Mouse (Mus musculus) limb, embryonic 15.5 days (tissue): ENCODE data around the gene E130218I03Rik. TPM values are rescaled to one million over a fixed set of nuclear protein-coding genes. Genes with fewer than 3 reads are reported as not detected.

Experiments used
- ATAC-seq: fragments of 200-750 bp; cut with Nextera tagmentation; 2 replicates; pipeline ENCODE4 v1.8.0; 2017; ENCODE audit warnings: low read depth, moderate TSS enrichment; ENCODE audit not compliant: insufficient number of reproducible peaks, low FRiP score, low TSS enrichment
- H3K27ac ChIP-seq: fragments of 300-500 bp; sonication (generic); 2 replicates; pipeline ENCODE4 v1.5.1; 2015; ENCODE audit warnings: moderate library complexity, mild to moderate bottlenecking, inconsistent platforms
- H3K27me3 ChIP-seq: fragments of 300-500 bp; sonication (generic); 2 replicates; pipeline ENCODE4 v1.6.1; 2015; ENCODE audit warnings: inconsistent platforms
- H3K36me3 ChIP-seq: fragments of 300-500 bp; sonication (generic); 2 replicates; pipeline ENCODE4 v1.6.1; 2015; ENCODE audit warnings: inconsistent platforms
- H3K4me1 ChIP-seq: fragments of 300-500 bp; sonication (generic); 2 replicates; pipeline ENCODE4 v1.6.1; 2015; ENCODE audit warnings: inconsistent platforms
- H3K4me2 ChIP-seq: fragments of 300-500 bp; sonication (generic); 2 replicates; pipeline ENCODE4 v1.6.1; 2015; ENCODE audit warnings: mild to moderate bottlenecking, inconsistent platforms
- H3K4me3 ChIP-seq: fragments of 300-500 bp; sonication (generic); 2 replicates; pipeline ENCODE4 v1.5.1; 2015; ENCODE audit warnings: mild to moderate bottlenecking, inconsistent platforms
- H3K9ac ChIP-seq: fragments of 300-500 bp; sonication (generic); 2 replicates; pipeline ENCODE4 v1.6.1; 2015; ENCODE audit warnings: inconsistent platforms
- H3K9me3 ChIP-seq: fragments of 300-500 bp; sonication (generic); 2 replicates; pipeline ENCODE4 v1.6.1; 2016; ENCODE audit warnings: inconsistent platforms
- WGBS: fragments of 180-500 bp; shearing (Covaris S2); methylation state at CpG from one replicate; pipeline ENCODE4 v1.1.7; 2015; 5-methylcytosine and 5-hydroxymethylcytosine counted together
- polyA plus RNA-seq: library from polyadenylated mRNA; unstranded; fragments of >200 nt; fragmentation: Nextera tagmentation; extraction: Ambion mirVana; gene quantifications from 2 replicates; pipeline ENCODE4 v1.2.1, GENCODE M21; 2015

Gene E130218I03Rik
- polyA plus RNA-seq, 1 experiment from 2014 or later, result 0.22 TPM

GRCm38 (mm10) chr4:134272731-134273416 lies 29.4 kb downstream of the E130218I03Rik start:
- Histone ChIP-seq H3K4me2 (peak overlapping the region; percentile 38), H3K9ac (no peak overlapping the region), H3K27me3 (no peaks in the 10 kb centered on the region), H3K36me3 (peaks cover 12% of the 10 kb centered on the region), H3K4me3 (peak overlapping the region; percentile 11; the same call in 1 of the 2 replicates), H3K27ac (no peak overlapping the region), H3K9me3 (no peaks in the 10 kb centered on the region), H3K4me1 (peaks cover 4% of the 10 kb centered on the region; the same call in 1 of the 2 replicates)
- ATAC-seq, result no peak
- WGBS, result 14% methylated on average over 13 of the region's 13 CpGs

GRCm38 (mm10) chr4:134273417-134274345 lies 30.2 kb downstream of the E130218I03Rik start:
- H3K4me2 ChIP-seq, result peak overlapping the region; percentile 38
- peaks cover 19% of the 10 kb centered on the region for H3K36me3 ChIP-seq
- H3K27ac ChIP-seq, result peak overlapping the region; percentile 34; the same call in 1 of the 2 replicates
- peak overlapping the region; percentile 11; the same call in 1 of the 2 replicates for H3K4me3 ChIP-seq
- ATAC-seq, result no peak
- H3K9ac ChIP-seq, result no peak overlapping the region
- no peaks in the 10 kb centered on the region for H3K27me3 ChIP-seq
- H3K4me1 ChIP-seq, result peaks cover 4% of the 10 kb centered on the region; the same call in 1 of the 2 replicates
- WGBS, result 4% methylated on average over 14 of the region's 14 CpGs
- no peaks in the 10 kb centered on the region for H3K9me3 ChIP-seq

- no peak overlapping the region for H3K9ac ChIP-seq
Observed at GRCm38 (mm10) chr4:134284942-134285341, 41.5 kb downstream of the E130218I03Rik start.

GRCm38 (mm10) chr4:134286226-134287167 lies 43.0 kb downstream of the E130218I03Rik start:
- H3K27me3 ChIP-seq, result no peaks in the 10 kb centered on the region
- 3% methylated on average over 54 of the region's 59 CpGs for WGBS
- peak overlapping the region; percentile 98 for H3K9ac ChIP-seq
- H3K9me3 ChIP-seq, result no peaks in the 10 kb centered on the region
- H3K4me2 ChIP-seq, result peak overlapping the region; percentile 87
- H3K27ac ChIP-seq, result peak overlapping the region; percentile 99
- peaks cover 24% of the 10 kb centered on the region for H3K4me1 ChIP-seq
- peak overlapping the region; percentile 98 for H3K4me3 ChIP-seq
- peaks cover 19% of the 10 kb centered on the region for H3K36me3 ChIP-seq
- peak; percentile 30 for ATAC-seq

More at GRCm38 (mm10) chr4:134284942-134285341, 41.5 kb downstream of the E130218I03Rik start:
- H3K9me3 ChIP-seq, result no peaks in the 10 kb centered on the region
- peaks cover 30% of the 10 kb centered on the region for H3K36me3 ChIP-seq
- no peak for ATAC-seq
- 86% methylated on average over 2 of the region's 2 CpGs for WGBS
- no peak overlapping the region for H3K4me3 ChIP-seq
- no peaks in the 10 kb centered on the region for H3K27me3 ChIP-seq
- no peak overlapping the region for H3K27ac ChIP-seq
- peaks cover 24% of the 10 kb centered on the region for H3K4me1 ChIP-seq
- H3K4me2 ChIP-seq, result no peak overlapping the region

- Histone ChIP-seq H3K4me3 (peak overlapping the region; percentile 98), H3K4me1 (peaks cover 24% of the 10 kb centered on the region), H3K27ac (peak overlapping the region; percentile 99), H3K4me2 (peak overlapping the region; percentile 87), H3K9ac (peak overlapping the region; percentile 98), H3K27me3 (no peaks in the 10 kb centered on the region), H3K36me3 (peaks cover 14% of the 10 kb centered on the region), H3K9me3 (no peaks in the 10 kb centered on the region)
- WGBS, result 0% methylated on average over 30 of the region's 59 CpGs
- peak; percentile 94 for ATAC-seq
Observed at GRCm38 (mm10) chr4:134287168-134287564, 43.7 kb downstream of the E130218I03Rik start.

GRCm38 (mm10) chr4:134287575-134288025 lies 44.1 kb downstream of the E130218I03Rik start, which contains the start of gene Pdik1l:
TSS of gene Pdik1l (minus strand) at chr4:134287895.
- Histone ChIP-seq H3K27me3 (no peaks in the 10 kb centered on the region), H3K27ac (peak within 1 kb of the TSS; percentile 99), H3K36me3 (peaks cover 13% of the 10 kb centered on the region), H3K9me3 (no peaks in the 10 kb centered on the region), H3K9ac (peak within 1 kb of the TSS; percentile 98), H3K4me1 (peaks cover 24% of the 10 kb centered on the region), H3K4me3 (peak within 1 kb of the TSS; percentile 98), H3K4me2 (peak within 1 kb of the TSS; percentile 87)
- under 1% methylated on average over 37 of the region's 43 CpGs for WGBS
- ATAC-seq, result peak; percentile 66

GRCm38 (mm10) chr4:134288397-134289256 lies 45.2 kb downstream of the E130218I03Rik start:
- peak overlapping the region; percentile 79 for H3K4me2 ChIP-seq
- peaks cover 8% of the 10 kb centered on the region for H3K36me3 ChIP-seq
- H3K4me1 ChIP-seq, result peaks cover 24% of the 10 kb centered on the region
- peak overlapping the region; percentile 98 for H3K4me3 ChIP-seq
- H3K9ac ChIP-seq, result peak overlapping the region; percentile 91
- H3K27ac ChIP-seq, result peak overlapping the region; percentile 99; the same call in 1 of the 2 replicates
- ATAC-seq, result no peak
- H3K27me3 ChIP-seq, result peaks cover 6% of the 10 kb centered on the region; the same call in 1 of the 2 replicates
- 23% methylated on average over 11 of the region's 11 CpGs for WGBS
- no peaks in the 10 kb centered on the region for H3K9me3 ChIP-seq

- no peak overlapping the region for H3K4me3 ChIP-seq
- H3K4me1 ChIP-seq, result peaks cover 13% of the 10 kb centered on the region
- no peak overlapping the region for H3K4me2 ChIP-seq
- 14% methylated on average over 7 of the region's 7 CpGs for WGBS
- H3K27me3 ChIP-seq, result peaks cover 10% of the 10 kb centered on the region; the same call in 1 of the 2 replicates
- no peak overlapping the region for H3K27ac ChIP-seq
- H3K9me3 ChIP-seq, result no peaks in the 10 kb centered on the region
- H3K9ac ChIP-seq, result no peak overlapping the region
- no peak for ATAC-seq
- H3K36me3 ChIP-seq, result no peaks in the 10 kb centered on the region
Observed at GRCm38 (mm10) chr4:134292067-134292466, 48.6 kb downstream of the E130218I03Rik start.

- Histone ChIP-seq H3K4me2 (no peak overlapping the region), H3K4me1 (peaks cover 8% of the 10 kb centered on the region), H3K27me3 (peaks cover 10% of the 10 kb centered on the region; the same call in 1 of the 2 replicates), H3K4me3 (no peak overlapping the region), H3K36me3 (no peaks in the 10 kb centered on the region), H3K9ac (no peak overlapping the region), H3K27ac (no peak overlapping the region), H3K9me3 (no peaks in the 10 kb centered on the region)
- 67% methylated on average over 18 of the region's 18 CpGs for WGBS
- no peak for ATAC-seq
Observed at GRCm38 (mm10) chr4:134293061-134293691, 49.7 kb downstream of the E130218I03Rik start.

GRCm38 (mm10) chr4:134293692-134294163 lies 50.3 kb downstream of the E130218I03Rik start:
- H3K27ac ChIP-seq, result no peak overlapping the region
- no peaks in the 10 kb centered on the region for H3K36me3 ChIP-seq
- WGBS, result 45% methylated on average over 9 of the region's 9 CpGs
- peaks cover 3% of the 10 kb centered on the region for H3K4me1 ChIP-seq
- peaks cover 10% of the 10 kb centered on the region; the same call in 1 of the 2 replicates for H3K27me3 ChIP-seq
- H3K4me2 ChIP-seq, result no peak overlapping the region
- H3K9ac ChIP-seq, result no peak overlapping the region
- no peak for ATAC-seq
- H3K9me3 ChIP-seq, result no peaks in the 10 kb centered on the region
- no peak overlapping the region for H3K4me3 ChIP-seq
